Comparison of ENCODE assay signal across 10 mouse cellular contexts in genomic region chr10:82893872-82894650, GRCm38 (mm10). TPM values are rescaled to one million over a fixed set of nuclear protein-coding genes. Genes with fewer than 3 reads are reported as not detected.
DNase-seq lines count a peak whose midpoint lies in the region; ATAC-seq and TF ChIP-seq lines count a peak whose summit lies in the region.
"Had no signal": no experiment of that assay in that cellular context is flagged by ENCODE, and none has a peak within 500 bp of the region (broad histone marks: within the 10 kb centered on the region; RNA-seq: fewer than 3 reads in every experiment).

No protein-coding gene starts in this region.

- TF ChIP-seq RAD21 in MEL (IDR thresholded peaks at IDR 0.05; ENCODE audit: low read depth, low read length) = no peak

- peaks cover 9% of the 10 kb centered on the region; the same call in 1 of the 2 replicates for H3K36me3 ChIP-seq in hindbrain, embryonic 11.5 days (ENCODE audit: control insufficient read depth, insufficient read depth, low read length)
- peaks cover 74% of the 10 kb centered on the region for H3K36me3 ChIP-seq in hindbrain, embryonic 14.5 days (replicated peaks; ENCODE audit: control insufficient read depth, insufficient read depth)
- H3K36me3 ChIP-seq in MEL (ENCODE audit: control insufficient read depth in 1 of 2, insufficient read depth in 2 of 2, low read length in 2 of 2) = peaks cover 18 to 21% of the 10 kb centered on the region in 2 experiments
- H3K36me3 ChIP-seq in forebrain, embryonic 15.5 days = peaks cover 62% of the 10 kb centered on the region

- no peak overlapping the region for H3K4me3 ChIP-seq in hindbrain, embryonic 11.5 days (ENCODE audit: low read depth, low read length)
- no peak overlapping the region for H3K4me3 ChIP-seq in hindbrain, embryonic 14.5 days (replicated peaks; ENCODE audit: low read length)
- no peak overlapping the region for H3K4me3 ChIP-seq in MEL (ENCODE audit: control insufficient read depth in 1 of 2, insufficient read depth in 1 of 2, low read depth in 2 of 2, low read length in 2 of 2)
- H3K4me3 ChIP-seq in forebrain, embryonic 15.5 days = no peak overlapping the region

- TF ChIP-seq EP300 in MEL (IDR thresholded peaks at IDR 0.05; ENCODE audit: low read depth in 1 of 2, low read length in 2 of 2) = peak; percentile 86 to 90

- no peak for TF ChIP-seq CTCF in MEL (IDR thresholded peaks at IDR 0.05 in 2 of 3, conservative IDR thresholded peaks at IDR 0.05 in 1 of 3; ENCODE audit: control insufficient read depth in 1 of 3, insufficient read depth in 1 of 3, low read depth in 2 of 3, low read length in 3 of 3, poor library complexity in 1 of 3, severe bottlenecking in 1 of 3)

- WGBS in hindbrain, embryonic 11.5 days = 79% methylated on average over 18 of the region's 18 CpGs
- 63% methylated on average over 18 of the region's 18 CpGs for WGBS in hindbrain, embryonic 14.5 days
- WGBS in forebrain, embryonic 15.5 days = 57% methylated on average over 18 of the region's 18 CpGs

- H3K27ac ChIP-seq in hindbrain, embryonic 11.5 days (ENCODE audit: low read depth, low read length) = peak overlapping the region; percentile 5; the same call in 1 of the 2 replicates
- no peak overlapping the region for H3K27ac ChIP-seq in hindbrain, embryonic 14.5 days
- H3K27ac ChIP-seq in MEL (ENCODE audit: control insufficient read depth, low read depth, low read length) = peak overlapping the region; percentile 26; the same call in 1 of the 2 replicates
- peak overlapping the region; percentile 46; the same call in 1 of the 2 replicates for H3K27ac ChIP-seq in forebrain, embryonic 15.5 days (replicated peaks)

- no peak for DNase-seq in hindbrain, embryonic 11.5 days (ENCODE audit: low spot score)
- DNase-seq in hindbrain, embryonic 14.5 days (ENCODE audit: low spot score) = no peak
- peak; percentile 78 for DNase-seq in MEL (ENCODE audit: low read depth, low spot score)
- DNase-seq in ovary, adult 18-20 months (ENCODE audit: low spot score) = no peak
- DNase-seq in urinary bladder, postnatal 10 days (ENCODE audit: low spot score) = no peak
- DNase-seq in thymus, adult 18-20 months = no peak
- DNase-seq: heart, adult 18-20 months; kidney, postnatal 4 days had no signal

- TF ChIP-seq POLR2A in MEL (IDR thresholded peaks at IDR 0.05; ENCODE audit: control insufficient read depth in 1 of 2, insufficient read depth in 1 of 2, low read depth in 1 of 2, low read length in 2 of 2, poor library complexity in 1 of 2) = no peak

- H3K9me3 ChIP-seq in hindbrain, embryonic 11.5 days (ENCODE audit: control insufficient read depth, low read length) = no peaks in the 10 kb centered on the region
- no peaks in the 10 kb centered on the region for H3K9me3 ChIP-seq in hindbrain, embryonic 14.5 days (ENCODE audit: control insufficient read depth, low read length)
- no peaks in the 10 kb centered on the region for H3K9me3 ChIP-seq in MEL (replicated peaks; ENCODE audit: insufficient read depth, low read length)
- H3K9me3 ChIP-seq in forebrain, embryonic 15.5 days = no peaks in the 10 kb centered on the region

- H3K27me3 ChIP-seq in hindbrain, embryonic 11.5 days (ENCODE audit: control insufficient read depth, insufficient read depth, low read length) = no peaks in the 10 kb centered on the region
- H3K27me3 ChIP-seq in hindbrain, embryonic 14.5 days (ENCODE audit: control insufficient read depth, insufficient read depth, low read length) = no peaks in the 10 kb centered on the region
- H3K27me3 ChIP-seq in MEL (ENCODE audit: control insufficient read depth in 1 of 2, insufficient read depth in 2 of 2, low read length in 2 of 2) = no peaks in the 10 kb centered on the region
- no peaks in the 10 kb centered on the region for H3K27me3 ChIP-seq in forebrain, embryonic 15.5 days

- no peak overlapping the region for H3K9ac ChIP-seq in hindbrain, embryonic 11.5 days (ENCODE audit: low read depth, low read length)
- H3K9ac ChIP-seq in hindbrain, embryonic 14.5 days = no peak overlapping the region
- H3K9ac ChIP-seq in MEL (ENCODE audit: control insufficient read depth, low read depth, low read length, poor library complexity, severe bottlenecking) = no peak overlapping the region
- no peak overlapping the region for H3K9ac ChIP-seq in forebrain, embryonic 15.5 days (replicated peaks)

- ATAC-seq in hindbrain, embryonic 11.5 days (ENCODE audit: low FRiP score) = no peak
- no peak for ATAC-seq in hindbrain, embryonic 14.5 days (ENCODE audit: low FRiP score)
- ATAC-seq in forebrain, embryonic 15.5 days (replicated peaks) = no peak; the same call in 1 of the 2 replicates
- peak; percentile 63 for ATAC-seq in megakaryocyte progenitor cell, adult 5-6 weeks (replicated peaks; ENCODE audit: poor library complexity)

- no peaks in the 10 kb centered on the region for H3K79me2 ChIP-seq in MEL (ENCODE audit: control insufficient read depth, insufficient read depth, low read length, poor library complexity)

- H3K4me2 ChIP-seq in hindbrain, embryonic 11.5 days (replicated peaks; ENCODE audit: low read depth, low read length) = no peak overlapping the region
- no peak overlapping the region for H3K4me2 ChIP-seq in hindbrain, embryonic 14.5 days (replicated peaks)
- H3K4me2 ChIP-seq in forebrain, embryonic 15.5 days (replicated peaks) = no peak overlapping the region

- no peaks in the 10 kb centered on the region for H3K4me1 ChIP-seq in hindbrain, embryonic 11.5 days (replicated peaks; ENCODE audit: control insufficient read depth, insufficient read depth, low read length)
- no peaks in the 10 kb centered on the region for H3K4me1 ChIP-seq in hindbrain, embryonic 14.5 days (replicated peaks; ENCODE audit: control insufficient read depth, insufficient read depth, low read length)
- H3K4me1 ChIP-seq in MEL (ENCODE audit: control insufficient read depth in 1 of 2, insufficient read depth in 2 of 2, low read length in 2 of 2) = peaks cover 0 to 11% of the 10 kb centered on the region in 2 experiments; a peak in 2 of 4 replicates
- peaks cover 18% of the 10 kb centered on the region for H3K4me1 ChIP-seq in forebrain, embryonic 15.5 days

TF ChIP-seq in MEL, 35 proteins besides CTCF, POLR2A, EP300 and RAD21:
- TF ChIP-seq CHD2 (IDR thresholded peaks at IDR 0.05; ENCODE audit: low read length) (no peak), RCOR1 (IDR thresholded peaks at IDR 0.05; ENCODE audit: low read depth, low read length) (peak; percentile 98), MXI1 (IDR thresholded peaks at IDR 0.05; ENCODE audit: low read depth, low read length) (no peak), MYB (IDR thresholded peaks at IDR 0.05; ENCODE audit: low read depth, low read length) (no peak), E2F4 (IDR thresholded peaks at IDR 0.05; ENCODE audit: borderline replicate concordance, low read depth, low read length) (no peak), SIN3A (IDR thresholded peaks at IDR 0.05; ENCODE audit: low read length) (peak; percentile 28; the same call in 1 of the 2 replicates), GATA1 (IDR thresholded peaks at IDR 0.05; ENCODE audit: low read depth, low read length) (peak; percentile 92), ZC3H11A (IDR thresholded peaks at IDR 0.05; ENCODE audit: low read depth, low read length) (no peak), SMC3 (IDR thresholded peaks at IDR 0.05; ENCODE audit: low read depth, low read length) (no peak), CHD1 (IDR thresholded peaks at IDR 0.05; ENCODE audit: low read depth, low read length) (no peak), JUND (IDR thresholded peaks at IDR 0.05; ENCODE audit: low read depth, low read length) (no peak), ZKSCAN1 (IDR thresholded peaks at IDR 0.05; ENCODE audit: low read depth, low read length) (no peak), ELF1 (IDR thresholded peaks at IDR 0.05; ENCODE audit: low read depth, low read length) (no peak), MAFK (IDR thresholded peaks at IDR 0.05; ENCODE audit: borderline replicate concordance, low read depth, low read length) (no peak), TCF12 (IDR thresholded peaks at IDR 0.05; ENCODE audit: low read depth, low read length) (peak; percentile 95), MEF2A (IDR thresholded peaks at IDR 0.05; ENCODE audit: extremely low read depth, insufficient replicate concordance, low read depth, low read length, poor library complexity, severe bottlenecking) (no peak), USF2 (IDR thresholded peaks at IDR 0.05; ENCODE audit: borderline replicate concordance in 1 of 2, insufficient read depth in 1 of 2, low read depth in 1 of 2, low read length in 2 of 2) (no peak), NRF1 (IDR thresholded peaks at IDR 0.05; ENCODE audit: insufficient read depth, low read depth, low read length, poor library complexity, severe bottlenecking) (no peak), KAT2A (conservative IDR thresholded peaks at IDR 0.05; ENCODE audit: low read depth, low read length) (no peak), TAL1 (IDR thresholded peaks at IDR 0.05; ENCODE audit: low read length) (peak; percentile 90), ZNF384 (IDR thresholded peaks at IDR 0.05; ENCODE audit: low read depth, low read length) (peak; percentile 97), TBP (IDR thresholded peaks at IDR 0.05; ENCODE audit: low read depth, low read length) (no peak), ZMIZ1 (IDR thresholded peaks at IDR 0.05; ENCODE audit: low read depth, low read length) (no peak), NELFE (IDR thresholded peaks at IDR 0.05; ENCODE audit: low read depth, low read length) (no peak), ETS1 (IDR thresholded peaks at IDR 0.05; ENCODE audit: low read depth, low read length) (peak; percentile 67)
TF ChIP-seq in MEL: peak in this region for 7.

RNA-seq across cellular contexts. Expression of gene Eid3, which starts 27.6 kb away (rescaled TPM):
- polyA plus RNA-seq in hindbrain, embryonic 11.5 days (2014; fragmentation: Nextera tagmentation; extraction: Ambion mirVana) = 0.56 and 1.1 TPM in 2 replicates
- 0.88 TPM in 1 of 2 replicates, not detected in the other for polyA plus RNA-seq in hindbrain, embryonic 14.5 days (2014; fragmentation: Nextera tagmentation; extraction: Ambion mirVana)
- total RNA-seq in MEL (2012; rRNA removed) = 1.2 and 1.3 TPM in 2 replicates
- 1 to 10 TPM in 1 of 2 experiments, not detected in 1; 1.2 TPM for polyA plus RNA-seq in MEL (2012; ENCODE audit: insufficient read depth in 1 of 2, insufficient read length in 2 of 2, low read depth in 1 of 2, low replicate concordance in 2 of 2, missing spikeins in 1 of 2)
- polyA plus RNA-seq in forebrain, embryonic 15.5 days (2015; fragmentation: Nextera tagmentation; extraction: Ambion mirVana) = 0.22 and 0.51 TPM in 2 replicates
- total RNA-seq in megakaryocyte progenitor cell, adult 5-6 weeks (2015) = 3.0 and 3.6 TPM in 2 replicates
- 3.1 and 4.7 TPM in 2 replicates for total RNA-seq in megakaryocyte progenitor cell, adult 5-6 weeks (2017)
